Mouse (Mus musculus): Measurements from ENCODE around the gene Tespa1.

DNA sequence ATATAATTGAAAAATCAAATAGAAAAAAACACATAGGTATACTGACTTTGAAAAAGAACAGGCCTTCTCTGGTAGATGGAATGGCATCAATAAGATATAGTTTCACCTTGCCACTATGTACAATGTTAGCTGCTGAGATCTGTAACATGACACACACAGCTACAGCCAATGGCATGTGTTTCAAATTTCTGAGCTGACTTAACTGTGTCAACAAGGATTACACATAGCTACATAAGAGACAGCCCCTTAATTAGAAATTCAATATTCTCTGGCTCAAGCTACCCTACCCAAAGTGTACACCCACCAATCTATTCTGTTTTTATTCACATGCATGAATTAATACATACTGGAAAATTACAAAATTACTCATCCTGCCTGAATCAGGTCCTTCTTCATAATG, 45.7 kb downstream of the Tespa1 start:
- TF ChIP-seq POLR2A (IDR thresholded peaks at IDR 0.05; ENCODE audit: insufficient read depth, low read depth, low read length) = no peak
- no peak for TF ChIP-seq CTCF (IDR thresholded peaks at IDR 0.05)
- TF ChIP-seq EP300 (IDR thresholded peaks at IDR 0.05; ENCODE audit: insufficient read depth, low read depth, low read length) = no peak
